Mouse (Mus musculus): ENCODE results near the gene Asrgl1.
"Not testable (repeated sequence)": the region's sequence is repeated elsewhere in the genome, so short reads cannot be mapped to it uniquely, and the experiment has no call there.

Gene Asrgl1

DNA sequence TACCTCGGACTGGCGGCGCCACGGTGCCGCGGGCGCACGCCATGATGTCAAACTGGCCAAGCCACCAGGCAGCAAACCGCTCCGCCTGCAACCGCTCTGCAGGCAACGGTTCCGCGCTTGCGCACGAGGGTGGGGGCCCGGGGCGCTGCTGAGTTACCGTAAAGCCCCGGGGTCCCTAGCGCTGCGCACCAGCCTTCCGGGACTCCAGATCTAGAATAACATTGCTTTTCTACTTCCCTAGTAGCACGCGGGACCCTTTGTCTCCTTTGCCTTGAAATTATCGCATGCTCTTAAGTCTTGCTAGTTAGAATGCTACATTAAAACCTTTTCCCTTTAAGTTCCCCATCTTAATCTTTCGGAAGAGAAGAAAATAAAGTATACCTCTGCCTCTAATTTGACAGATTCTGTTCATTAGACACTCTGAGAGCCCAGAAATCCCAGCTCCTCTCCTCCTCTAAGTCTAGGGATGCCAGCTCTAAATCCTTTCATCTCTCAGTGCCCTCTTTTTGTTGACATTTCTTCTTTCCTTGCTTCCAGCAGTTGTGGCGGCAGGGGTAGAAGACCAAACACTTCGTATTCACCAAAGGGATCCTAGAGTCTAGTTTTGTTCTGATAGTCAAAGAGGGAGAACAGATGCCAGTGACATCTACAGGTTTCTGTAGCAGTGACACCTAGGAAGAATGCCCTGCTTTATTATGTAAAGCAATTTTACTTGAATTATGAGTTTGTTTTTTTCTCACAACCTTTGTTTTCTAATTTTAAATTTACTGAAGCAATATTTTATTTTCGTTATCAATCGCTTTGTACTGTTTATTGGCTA lies at the start of gene Asrgl1:
Gene Asrgl1 (minus strand): TSS at position 125 of the 820 bp plus-strand sequence.
- peak; percentile 75 for DNase-seq (ENCODE audit: low spot score)

DNA sequence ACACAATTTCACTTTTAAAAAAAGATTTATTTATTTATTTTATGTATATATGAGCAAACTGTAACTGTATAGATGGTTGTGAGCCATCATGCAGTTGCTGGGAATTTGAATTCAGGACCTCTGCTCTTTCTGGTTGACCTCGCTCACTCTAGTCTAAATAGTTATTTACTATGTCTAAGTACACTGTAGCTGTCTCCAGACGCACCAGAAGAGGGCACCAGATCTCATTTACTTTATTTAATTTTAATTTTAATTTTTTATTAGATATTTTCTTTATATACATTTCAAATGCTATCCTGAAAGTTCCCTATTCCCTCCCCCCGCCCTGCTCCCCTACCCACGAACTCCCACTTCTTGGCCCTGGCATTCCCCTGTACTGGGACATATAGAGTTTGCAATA lies 10.8 kb upstream of the Asrgl1 start:
- no peak for DNase-seq (ENCODE audit: low spot score)

DNA sequence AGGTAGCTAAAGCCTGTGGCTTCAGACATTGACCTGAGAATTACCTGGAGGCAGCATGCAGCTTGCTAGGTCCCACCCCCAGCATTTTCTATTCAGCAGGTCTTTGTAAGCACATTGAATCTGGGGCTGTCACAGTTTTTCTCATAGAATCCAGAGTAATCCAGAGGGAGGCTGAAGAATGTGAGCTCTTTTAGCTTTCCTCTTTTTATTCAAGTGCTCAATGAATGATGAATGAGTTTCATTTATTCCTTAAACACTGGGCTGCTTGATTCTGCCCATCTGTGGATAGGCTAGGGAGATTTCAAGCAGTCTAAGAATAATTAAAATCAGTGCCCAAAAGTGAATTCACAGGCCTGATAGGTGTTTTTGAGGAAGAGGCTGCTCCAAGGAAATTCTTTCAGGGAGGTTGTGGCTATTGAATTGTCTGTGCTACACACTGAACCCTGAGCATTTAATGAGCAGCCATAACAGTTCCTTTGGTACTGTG lies 8.2 kb upstream of the Asrgl1 start:
- no peak for DNase-seq (ENCODE audit: low spot score)

DNA sequence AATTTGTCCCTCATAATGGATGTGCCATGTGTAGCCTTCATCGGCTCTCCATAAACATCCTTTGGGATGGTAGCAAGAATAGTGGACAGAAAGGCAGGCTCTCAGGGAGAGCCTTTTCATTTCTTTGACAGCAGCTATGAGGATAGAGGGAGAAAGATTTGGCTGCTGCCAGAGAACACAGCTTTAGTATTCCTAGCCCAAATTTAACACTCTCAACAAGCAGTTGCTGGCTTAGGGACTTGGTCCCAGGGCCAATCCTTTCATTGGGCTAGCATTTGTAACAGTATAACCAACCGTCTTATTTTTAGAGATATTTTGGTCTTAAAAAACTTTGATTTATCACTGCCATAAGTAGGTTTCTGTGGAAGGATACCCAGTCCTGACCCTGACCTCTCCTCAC lies 7.8 kb upstream of the Asrgl1 start:
- DNase-seq (ENCODE audit: low spot score) = no peak

DNA sequence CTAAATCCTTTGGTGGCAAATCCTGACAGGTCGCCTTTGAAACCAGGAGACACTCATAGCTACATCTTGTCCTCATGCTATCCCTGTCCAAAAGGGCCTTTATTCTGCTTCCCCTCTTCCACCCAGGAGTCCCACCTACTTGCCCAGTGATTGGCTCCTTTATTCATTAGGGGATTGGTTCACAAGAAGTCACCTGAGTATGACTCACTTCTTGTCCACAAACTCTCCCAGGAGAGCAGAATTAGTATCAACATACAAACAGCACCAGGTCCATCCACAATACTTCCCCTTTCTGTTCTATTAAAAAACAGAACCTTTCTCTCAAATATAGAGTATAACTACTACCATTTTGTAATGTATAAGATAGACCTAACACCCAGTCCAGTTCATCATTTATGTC lies 4.9 kb upstream of the Asrgl1 start:
- not testable (repeated sequence) for DNase-seq (ENCODE audit: low spot score)

DNA sequence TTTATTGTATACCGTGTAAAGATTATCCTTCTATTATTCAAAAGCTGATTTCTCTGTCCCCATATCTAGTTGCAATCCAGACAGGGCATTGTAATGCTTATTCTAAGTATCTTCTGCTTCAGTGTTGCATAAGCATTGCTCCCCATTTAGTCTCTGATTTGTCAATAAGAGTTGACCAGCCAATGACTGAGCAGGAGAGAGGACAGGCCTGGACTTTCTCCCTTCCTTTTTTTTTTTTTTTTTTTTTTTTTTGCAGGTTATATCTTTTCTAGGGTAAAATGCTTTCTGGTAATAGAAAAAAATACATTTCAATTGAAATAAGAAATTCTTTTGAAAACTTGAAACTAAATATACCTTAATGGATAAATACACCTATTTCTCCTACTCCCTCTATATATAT lies 1.7 kb upstream of the Asrgl1 start:
- no peak for DNase-seq (ENCODE audit: low spot score)

DNA sequence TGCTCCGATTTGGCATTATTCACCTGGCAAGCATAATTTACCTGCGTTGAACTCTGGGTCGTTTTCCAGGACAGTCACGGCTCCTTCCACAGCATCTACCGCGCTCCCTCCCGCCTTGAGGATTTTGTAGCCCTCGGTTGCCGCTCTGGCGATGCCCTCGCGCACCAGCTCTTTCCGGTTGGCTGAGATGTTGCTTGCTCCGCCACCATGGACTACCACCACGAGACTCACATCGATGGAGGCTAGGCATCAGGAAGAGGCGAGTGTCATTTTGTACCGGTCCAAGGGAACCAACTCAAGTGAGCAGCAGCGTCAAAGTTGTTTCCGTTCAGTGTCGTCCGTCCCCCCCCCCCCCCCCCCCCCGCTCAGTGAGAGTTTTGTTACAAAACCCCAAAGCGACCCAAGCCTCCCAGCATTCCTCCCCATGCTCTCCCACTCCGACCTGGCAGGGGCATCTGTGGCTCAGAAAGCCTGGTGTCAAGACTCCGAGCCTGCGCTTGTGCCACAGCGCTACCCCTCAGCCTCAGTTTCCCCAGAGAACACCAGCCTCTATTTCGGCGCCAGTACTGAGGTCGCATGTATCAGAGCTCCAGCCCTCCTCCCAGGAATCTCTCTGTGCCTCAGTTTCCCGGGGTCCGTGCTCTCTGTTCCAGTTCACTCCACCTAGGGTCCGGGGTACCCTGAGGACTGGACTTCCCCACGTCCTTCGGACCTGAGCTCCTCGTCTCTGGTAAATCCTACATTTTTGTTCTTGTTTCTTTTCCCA lies 507 bp downstream of the Asrgl1 start:
- DNase-seq (ENCODE audit: low spot score) = peak; percentile 34

DNA sequence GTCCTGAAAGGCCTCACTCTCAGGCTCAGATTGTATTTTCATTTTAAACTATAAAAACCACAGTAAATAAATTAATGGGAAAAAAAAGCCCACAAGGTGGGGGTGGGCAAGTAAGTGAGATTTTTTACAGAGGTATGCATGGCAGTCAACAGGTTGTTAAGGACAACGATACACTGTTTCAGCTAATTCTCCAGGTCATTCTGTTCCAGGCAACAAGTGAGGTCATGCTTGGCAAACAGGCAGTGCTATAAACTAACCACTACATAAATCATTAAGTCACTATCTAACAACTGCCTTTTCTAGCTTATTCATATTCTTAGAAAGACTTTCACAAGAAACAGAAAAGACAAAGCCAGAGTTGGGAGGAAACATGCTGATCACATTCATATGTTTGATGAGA lies 5.4 kb downstream of the Asrgl1 start:
- no peak for DNase-seq (ENCODE audit: low spot score)

DNA sequence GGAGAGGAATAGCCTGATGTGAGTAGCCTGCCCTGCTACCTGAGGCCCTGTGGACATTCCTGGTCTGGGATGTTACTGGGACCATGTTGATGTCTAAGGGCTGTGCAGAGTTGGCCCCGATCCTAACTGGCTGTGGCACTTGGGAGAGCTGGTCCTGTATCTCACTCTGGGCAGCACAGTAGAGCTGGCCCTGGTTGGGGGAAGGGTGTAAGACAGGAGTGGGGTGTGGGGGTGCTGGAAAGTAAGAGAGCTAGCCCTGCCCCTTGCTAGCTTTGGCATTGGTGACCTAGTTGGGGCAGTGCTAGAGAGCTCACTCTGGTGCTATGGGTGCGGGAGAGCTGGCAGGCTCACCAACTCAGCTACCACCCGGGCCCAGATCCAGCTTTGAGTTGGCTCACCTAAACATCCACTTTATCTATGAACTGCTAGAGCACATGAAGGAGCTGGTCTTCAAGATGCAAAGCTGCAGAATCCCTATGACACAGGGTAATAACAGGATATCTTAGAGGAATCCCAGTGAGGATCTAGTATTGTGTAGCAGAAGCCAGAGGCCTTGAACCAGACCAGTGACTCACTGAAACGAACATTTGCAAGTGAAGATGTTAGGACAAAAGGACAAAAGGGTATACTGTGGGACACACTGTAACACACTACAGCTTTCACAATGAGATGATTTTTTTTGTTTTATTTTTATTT lies 6.8 kb downstream of the Asrgl1 start:
- no peak for DNase-seq (ENCODE audit: low spot score)

DNA sequence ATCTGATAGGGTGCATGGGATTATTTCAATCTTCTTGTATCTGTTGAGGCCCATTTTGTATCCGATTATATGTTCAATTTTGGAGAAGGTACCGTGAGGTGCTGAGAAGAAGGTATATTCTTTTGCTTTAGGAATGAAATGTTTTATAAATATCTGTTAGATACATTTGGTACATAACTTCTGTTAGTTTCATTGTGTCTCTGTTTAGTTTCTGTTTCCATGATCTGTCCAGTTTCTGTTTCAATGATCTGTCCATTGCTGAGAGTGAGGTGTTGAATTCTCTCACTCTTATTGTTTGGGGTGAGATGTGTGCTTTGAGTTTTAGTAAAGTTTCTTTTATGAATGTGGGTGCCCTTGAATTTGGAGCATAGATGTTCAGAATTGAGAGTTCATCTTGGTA lies 11.4 kb downstream of the Asrgl1 start:
- DNase-seq (ENCODE audit: low spot score) = not testable (repeated sequence)

DNA sequence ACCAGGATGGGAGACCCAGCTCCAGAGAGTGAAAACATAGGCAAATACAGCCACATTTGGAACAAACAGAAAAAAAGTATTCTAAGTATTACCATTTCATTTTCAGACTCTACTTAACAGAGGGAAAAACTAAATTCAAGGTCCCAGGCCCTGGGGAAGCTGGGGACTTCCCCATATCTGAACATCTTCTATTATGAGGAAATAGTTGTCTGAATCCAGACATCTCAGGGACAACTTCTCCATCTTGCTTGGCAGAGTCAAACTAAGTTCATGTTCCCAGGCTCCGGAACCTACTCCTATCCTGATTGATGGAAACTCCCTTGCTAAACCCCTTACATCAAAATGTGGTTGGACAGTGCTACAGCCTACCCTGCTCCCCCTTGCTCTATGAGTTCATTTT lies 13.0 kb downstream of the Asrgl1 start:
- no peak for DNase-seq (ENCODE audit: low spot score)

DNA sequence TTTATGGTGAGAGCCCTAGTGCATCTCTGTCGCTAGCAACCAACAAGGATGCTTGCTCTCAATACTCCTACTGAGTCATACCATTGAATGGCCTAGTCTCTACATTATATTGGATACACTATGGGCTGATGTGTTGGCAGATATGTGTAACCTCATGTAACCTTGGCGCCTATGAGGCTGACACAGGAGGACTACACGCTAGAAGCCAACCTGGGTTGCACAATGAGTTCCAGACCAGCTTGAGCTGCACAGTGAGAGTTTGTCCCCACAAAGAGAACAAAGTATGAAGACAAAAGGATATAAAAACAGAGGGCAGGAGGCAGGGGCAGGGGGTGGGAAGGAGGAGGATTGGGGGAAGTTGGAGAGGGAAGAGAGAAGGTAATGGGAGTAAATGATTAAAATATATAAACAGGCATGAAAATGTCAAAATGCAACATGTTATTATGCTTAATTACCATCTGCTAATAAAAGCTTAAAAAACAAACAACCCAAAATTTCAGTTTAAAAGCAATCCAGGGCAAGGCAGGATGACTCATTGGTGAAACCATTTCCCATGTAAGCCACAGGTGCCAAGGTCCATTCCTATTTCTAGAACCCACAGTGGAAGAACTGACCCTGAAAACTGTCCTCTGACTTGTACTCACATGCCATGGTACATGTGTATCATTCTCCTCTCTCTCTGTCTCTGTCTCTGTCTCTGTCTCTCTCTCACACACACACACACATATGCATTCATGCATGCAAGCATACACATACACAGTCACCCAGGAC lies 15.6 kb downstream of the Asrgl1 start:
- DNase-seq (ENCODE audit: low spot score) = no peak

DNA sequence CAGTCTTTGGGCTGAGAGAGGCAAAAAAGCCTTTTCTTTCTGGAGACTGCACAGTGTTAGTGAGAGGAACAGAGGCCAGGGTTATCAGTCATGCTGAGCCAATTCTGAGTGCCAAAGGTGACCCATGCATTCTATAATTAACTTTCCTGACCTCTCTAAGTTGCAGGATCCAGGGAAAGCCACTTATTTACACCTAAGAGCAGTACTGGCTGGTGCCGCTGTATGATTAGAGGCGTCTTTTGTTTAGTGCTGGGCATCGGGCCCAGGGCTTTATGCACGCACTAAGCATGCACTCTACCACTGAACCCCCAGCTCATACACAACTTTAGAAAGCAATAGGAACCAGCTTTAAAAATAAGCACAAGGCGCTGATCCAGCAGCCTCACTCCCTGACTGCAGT lies 18.2 kb downstream of the Asrgl1 start:
- DNase-seq (ENCODE audit: low spot score) = no peak

DNA sequence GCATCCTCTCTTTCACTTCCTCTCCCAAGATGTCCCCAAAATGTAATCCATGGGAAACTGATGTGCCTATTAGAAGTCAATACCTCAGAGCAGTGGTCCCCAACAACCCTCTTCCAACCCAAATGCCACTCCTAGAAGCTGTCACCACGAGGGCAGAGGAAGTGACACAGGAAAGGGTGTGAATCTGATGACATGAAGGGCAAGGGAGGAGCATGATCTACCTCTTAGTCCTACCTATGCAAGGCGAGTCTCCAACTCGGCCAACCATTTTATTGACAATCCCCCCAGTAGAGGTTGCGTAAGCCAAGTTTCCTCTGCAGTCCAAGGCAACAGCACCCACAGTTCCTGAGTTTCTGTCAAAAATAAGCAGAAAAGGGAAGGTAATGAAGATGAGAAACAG lies 19.2 kb downstream of the Asrgl1 start:
- no peak for DNase-seq (ENCODE audit: low spot score)

DNA sequence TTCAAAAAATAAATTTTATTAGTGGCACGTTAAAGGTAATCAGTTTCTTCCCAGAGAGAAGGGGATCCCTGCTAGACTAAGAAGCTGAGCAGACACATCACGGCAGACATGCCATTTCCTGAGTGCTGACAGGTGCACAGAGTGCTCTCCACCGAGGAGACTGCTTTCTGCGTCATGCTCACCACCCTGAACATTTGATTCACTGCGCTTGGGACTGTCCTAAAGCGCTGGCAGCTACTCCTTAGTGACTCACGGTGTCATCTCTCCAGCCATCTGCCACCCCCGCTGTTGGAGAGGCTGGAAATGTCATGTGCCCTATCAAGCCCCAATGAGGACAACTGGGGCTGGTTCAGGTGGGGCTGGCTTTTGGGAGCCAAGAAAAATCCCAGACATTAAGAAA lies 23.4 kb downstream of the Asrgl1 start:
- DNase-seq (ENCODE audit: low spot score) = no peak

DNA sequence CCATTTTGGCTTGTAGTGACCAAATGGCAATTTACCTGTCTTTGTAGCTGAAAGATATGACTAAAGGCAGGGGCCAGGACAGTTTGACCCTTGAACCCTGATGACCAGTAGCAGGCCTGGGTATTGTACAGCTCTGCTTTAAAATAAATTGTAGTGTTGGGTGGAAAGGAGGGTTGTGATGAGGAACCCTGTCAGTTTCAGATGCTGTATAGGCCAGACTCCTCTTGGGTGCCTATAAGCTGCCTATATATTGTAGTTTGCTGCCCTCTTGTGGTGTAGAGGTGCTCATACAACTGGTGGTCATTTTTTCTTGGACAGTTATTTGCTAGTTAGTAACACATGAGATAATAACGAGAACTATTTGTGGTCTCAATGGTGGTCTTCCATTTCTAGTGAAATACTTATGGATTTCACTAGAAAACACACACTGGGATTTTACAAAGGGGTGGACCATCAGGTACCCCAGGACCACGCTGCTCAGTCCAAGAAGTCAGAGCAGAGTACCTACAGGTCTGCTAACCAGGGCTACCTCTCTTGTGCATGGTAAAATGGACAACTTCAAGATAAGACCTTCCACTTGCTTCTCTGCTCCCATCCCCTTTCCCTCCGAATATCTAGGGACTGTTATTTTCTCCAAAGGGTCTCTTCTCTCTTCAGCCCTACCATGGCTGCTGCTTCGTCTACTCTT lies 25.1 kb downstream of the Asrgl1 start:
- DNase-seq (ENCODE audit: low spot score) = peak; percentile 72

DNA sequence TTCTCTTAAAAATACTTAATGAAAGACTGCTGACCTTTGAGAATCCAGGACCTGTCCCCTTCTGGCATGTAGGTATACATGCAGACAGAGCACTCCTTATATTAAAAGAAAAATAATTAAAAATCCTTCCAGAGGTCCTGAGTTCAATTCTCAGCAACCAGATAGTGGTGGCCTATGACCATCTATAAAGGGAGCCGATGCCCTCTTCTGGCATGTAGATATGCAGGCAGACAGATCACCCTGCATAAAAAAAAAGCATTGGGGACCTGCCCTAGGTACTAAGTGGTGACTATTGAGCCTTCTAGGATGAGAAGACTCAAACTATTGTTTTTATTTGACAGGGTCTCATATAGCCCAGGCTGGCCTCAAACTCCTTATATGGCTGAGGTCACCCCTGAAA lies 26.9 kb downstream of the Asrgl1 start:
- DNase-seq (ENCODE audit: low spot score) = no peak

DNA sequence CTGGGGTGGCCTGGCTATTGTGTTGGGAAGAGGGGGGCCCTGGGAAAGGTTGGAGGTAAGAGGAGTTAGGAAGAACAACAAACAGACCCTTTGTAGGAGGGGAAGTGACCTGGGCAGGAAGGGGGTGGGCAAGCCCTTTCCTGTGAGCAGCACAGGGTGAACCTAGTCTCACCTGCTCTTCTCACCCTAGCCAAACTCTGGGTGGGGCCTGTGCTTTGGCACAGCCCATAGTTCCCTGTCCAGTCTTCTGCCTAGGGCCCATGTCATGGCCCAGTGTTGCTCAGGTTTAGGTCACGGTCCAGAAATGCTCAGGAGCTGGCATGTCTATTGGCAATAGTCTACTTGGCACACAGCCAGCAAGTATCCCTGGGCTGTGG lies 28.1 kb downstream of the Asrgl1 start:
- no peak for DNase-seq (ENCODE audit: low spot score)

DNA sequence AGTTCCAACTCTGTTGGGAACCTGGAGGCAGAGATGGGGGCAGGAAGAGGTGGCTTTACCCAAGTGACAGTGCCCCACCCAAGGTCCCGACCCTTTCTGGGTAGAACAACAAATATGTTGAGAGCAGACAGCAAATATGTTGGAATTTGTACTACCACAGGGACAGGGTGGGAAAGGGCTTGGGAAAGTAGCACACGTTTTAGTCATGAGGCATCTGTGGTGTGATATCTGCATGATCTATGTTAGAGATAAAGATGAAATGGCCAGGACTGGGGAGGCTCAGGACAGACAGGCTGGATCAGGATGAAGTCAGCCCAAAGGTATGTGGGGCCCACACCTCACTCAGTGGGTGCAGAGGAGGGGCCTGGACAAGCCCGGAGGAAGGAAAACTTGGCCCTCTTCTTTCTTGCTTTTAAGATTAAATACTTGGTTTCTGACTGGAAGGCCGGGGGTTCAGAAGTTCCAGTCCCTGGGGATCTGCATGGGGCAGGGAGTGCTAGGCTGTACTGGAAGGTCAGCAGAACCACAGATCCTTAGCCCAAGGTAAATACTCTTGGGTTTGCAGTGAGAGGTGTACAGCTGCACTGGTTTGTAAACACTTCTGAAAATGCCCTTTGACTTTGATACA lies 28.6 kb downstream of the Asrgl1 start:
- no peak for DNase-seq (ENCODE audit: low spot score)

DNA sequence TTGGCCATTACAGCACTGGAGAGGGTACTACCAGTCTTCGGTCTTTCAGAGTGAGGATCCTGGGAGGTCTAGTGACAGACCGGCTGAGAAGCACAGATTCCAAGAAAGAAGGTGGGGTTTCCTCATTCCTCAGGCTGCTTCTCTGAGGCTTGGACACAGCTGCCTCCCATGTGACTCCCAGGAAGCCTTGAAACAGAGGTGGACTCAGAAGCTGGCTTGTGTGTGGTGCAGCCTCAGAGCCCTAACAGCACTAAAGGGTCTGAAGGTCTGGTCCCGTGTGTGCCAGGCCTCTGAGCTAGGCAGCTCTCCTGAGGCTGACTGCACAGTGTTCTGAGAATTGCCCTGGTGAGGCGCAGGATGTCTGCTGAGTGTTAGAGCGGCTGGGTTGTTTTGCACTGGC lies 29.3 kb downstream of the Asrgl1 start:
- no peak for DNase-seq (ENCODE audit: low spot score)

DNA sequence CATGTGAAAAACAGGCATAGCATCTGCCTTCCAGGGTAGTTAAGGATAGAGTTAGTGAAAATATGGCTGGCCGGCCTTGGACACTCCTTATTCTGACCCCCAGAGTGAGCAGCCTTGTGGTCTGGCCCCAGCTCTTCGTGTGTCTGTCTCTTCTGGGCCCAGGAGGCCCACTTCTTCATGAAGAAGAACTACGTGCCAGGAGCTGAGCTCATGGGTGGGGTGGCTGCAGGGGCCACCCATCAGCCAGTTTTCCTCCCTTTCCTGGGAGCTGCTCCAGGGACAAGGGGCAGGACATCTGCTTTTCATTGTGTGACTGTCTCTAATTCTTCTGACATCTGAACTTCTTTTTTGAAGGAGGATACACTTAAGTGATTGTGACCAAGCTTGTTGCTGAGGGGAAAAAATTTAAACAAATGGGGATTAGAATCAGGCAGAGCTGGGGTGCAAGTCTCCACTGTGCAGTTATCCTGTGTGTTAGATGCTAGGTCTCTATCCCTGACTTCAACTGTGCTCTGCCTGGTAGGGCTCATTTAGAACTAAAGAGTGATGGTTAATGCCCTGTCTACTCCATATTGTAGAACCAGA lies 30.2 kb downstream of the Asrgl1 start:
- no peak for DNase-seq (ENCODE audit: low spot score)
